Mouse (Mus musculus) kidney, embryonic 15.5 days (tissue): ENCODE measurements around the gene G430095P16Rik. TPM values are rescaled to one million over a fixed set of nuclear protein-coding genes. Genes with fewer than 3 reads are reported as not detected.

ENCODE experiments used
- ATAC-seq: fragments of 200-750 bp; cut with Nextera tagmentation; replicated peaks from 2 replicates; pipeline ENCODE4 v1.8.0; 2017; ENCODE audit warnings: moderate TSS enrichment; ENCODE audit not compliant: low FRiP score
- H3K27ac ChIP-seq: fragments of 300-500 bp; sonication (generic); 2 replicates; pipeline ENCODE4 v1.5.1; 2015; ENCODE audit warnings: mild to moderate bottlenecking, inconsistent platforms
- H3K27me3 ChIP-seq: fragments of 300-500 bp; sonication (generic); 2 replicates; pipeline ENCODE4 v1.6.1; 2015; ENCODE audit warnings: inconsistent platforms
- H3K36me3 ChIP-seq: fragments of 300-500 bp; sonication (generic); 2 replicates; pipeline ENCODE4 v1.6.1; 2015; ENCODE audit warnings: inconsistent platforms
- H3K4me1 ChIP-seq: fragments of 300-500 bp; sonication (generic); 2 replicates; pipeline ENCODE4 v1.6.1; 2015; ENCODE audit warnings: inconsistent platforms
- H3K4me2 ChIP-seq: fragments of 300-500 bp; sonication (generic); 2 replicates; pipeline ENCODE4 v1.6.1; 2015; ENCODE audit warnings: moderate library complexity, mild to moderate bottlenecking, inconsistent platforms
- H3K4me3 ChIP-seq: fragments of 300-500 bp; sonication (generic); replicated peaks from 2 replicates; pipeline ENCODE4 v1.5.1; 2015; ENCODE audit warnings: mild to moderate bottlenecking, inconsistent platforms
- H3K9ac ChIP-seq: fragments of 300-500 bp; sonication (generic); 2 replicates; pipeline ENCODE4 v1.6.1; 2015; ENCODE audit warnings: mild to moderate bottlenecking, inconsistent platforms
- H3K9me3 ChIP-seq: fragments of 300-500 bp; sonication (generic); replicated peaks from 2 replicates; pipeline ENCODE4 v1.6.1; 2016; ENCODE audit warnings: inconsistent platforms
- WGBS: fragments of 180-500 bp; shearing (Covaris S2); methylation state at CpG from one replicate; pipeline ENCODE4 v1.1.7; 2015; ENCODE audit warnings: mixed read lengths; 5-methylcytosine and 5-hydroxymethylcytosine counted together
- polyA plus RNA-seq: library from polyadenylated mRNA; unstranded; fragments of >200 nt; fragmentation: Nextera tagmentation; extraction: Ambion mirVana; gene quantifications from 2 replicates; pipeline ENCODE4 v1.2.1, GENCODE M21; 2015

G430095P16Rik gene
- polyA plus RNA-seq, 1 experiment from 2014 or later, result 2.3 TPM

DNA sequence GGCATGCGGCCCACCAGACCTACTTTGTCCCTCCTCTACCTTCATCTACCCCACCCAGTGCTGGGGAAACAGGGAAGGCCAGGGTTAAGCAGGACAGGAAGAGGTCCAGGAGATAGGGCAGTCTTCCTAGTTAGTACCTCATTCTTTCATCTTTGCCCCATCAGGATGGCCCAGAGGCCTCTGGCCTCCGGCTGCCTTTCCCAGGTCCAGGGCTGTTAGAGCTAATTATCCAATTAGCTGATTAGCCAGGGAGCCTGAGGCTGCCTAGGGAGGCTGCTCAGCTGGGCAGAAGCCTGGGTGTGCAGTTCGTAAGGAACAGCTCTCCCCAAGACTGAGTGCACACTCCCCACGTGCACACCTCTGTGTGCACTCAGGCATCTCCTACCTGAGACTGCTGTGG is 9.4 kb upstream of the G430095P16Rik start:
- WGBS, result 29% methylated on average over 4 of the region's 4 CpGs
- peaks cover 11% of the 10 kb centered on the region; the same call in 1 of the 2 replicates for H3K36me3 ChIP-seq
- peaks cover 63% of the 10 kb centered on the region for H3K4me1 ChIP-seq
- no peak overlapping the region for H3K4me3 ChIP-seq
- H3K9me3 ChIP-seq, result no peaks in the 10 kb centered on the region
- ATAC-seq, result no peak
- peaks cover 70% of the 10 kb centered on the region for H3K27me3 ChIP-seq
- H3K4me2 ChIP-seq, result peak overlapping the region; percentile 12; the same call in 1 of the 2 replicates
- no peak overlapping the region for H3K9ac ChIP-seq
- H3K27ac ChIP-seq, result peak overlapping the region; percentile 90

DNA sequence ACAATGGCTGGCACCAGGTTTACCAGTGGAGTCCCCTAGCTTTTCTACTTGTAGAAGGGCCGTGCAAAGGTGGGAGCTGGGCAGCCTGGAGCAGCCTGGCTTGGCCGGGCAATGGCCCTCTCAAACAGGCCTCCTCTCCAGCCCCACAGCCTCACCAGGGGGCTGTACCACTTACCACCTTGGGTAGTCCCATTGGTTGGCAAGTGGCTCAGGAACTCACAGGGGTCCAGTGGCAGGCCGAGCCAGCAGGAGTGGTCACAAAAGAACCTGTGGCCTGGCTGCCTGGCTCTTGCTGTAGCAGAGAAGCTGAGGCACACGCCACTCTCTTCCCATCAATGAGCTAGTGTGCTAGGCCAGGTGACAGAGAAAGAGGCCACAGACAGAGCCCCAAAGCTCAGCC is 8.6 kb upstream of the G430095P16Rik start:
- Histone ChIP-seq H3K9ac (no peak overlapping the region), H3K36me3 (peaks cover 11% of the 10 kb centered on the region; the same call in 1 of the 2 replicates), H3K9me3 (no peaks in the 10 kb centered on the region), H3K27ac (peak overlapping the region; percentile 90), H3K27me3 (peaks cover 71% of the 10 kb centered on the region), H3K4me3 (no peak overlapping the region), H3K4me1 (peaks cover 56% of the 10 kb centered on the region), H3K4me2 (no peak overlapping the region)
- no peak for ATAC-seq
- WGBS, result 63% methylated on average over 4 of the region's 4 CpGs

DNA sequence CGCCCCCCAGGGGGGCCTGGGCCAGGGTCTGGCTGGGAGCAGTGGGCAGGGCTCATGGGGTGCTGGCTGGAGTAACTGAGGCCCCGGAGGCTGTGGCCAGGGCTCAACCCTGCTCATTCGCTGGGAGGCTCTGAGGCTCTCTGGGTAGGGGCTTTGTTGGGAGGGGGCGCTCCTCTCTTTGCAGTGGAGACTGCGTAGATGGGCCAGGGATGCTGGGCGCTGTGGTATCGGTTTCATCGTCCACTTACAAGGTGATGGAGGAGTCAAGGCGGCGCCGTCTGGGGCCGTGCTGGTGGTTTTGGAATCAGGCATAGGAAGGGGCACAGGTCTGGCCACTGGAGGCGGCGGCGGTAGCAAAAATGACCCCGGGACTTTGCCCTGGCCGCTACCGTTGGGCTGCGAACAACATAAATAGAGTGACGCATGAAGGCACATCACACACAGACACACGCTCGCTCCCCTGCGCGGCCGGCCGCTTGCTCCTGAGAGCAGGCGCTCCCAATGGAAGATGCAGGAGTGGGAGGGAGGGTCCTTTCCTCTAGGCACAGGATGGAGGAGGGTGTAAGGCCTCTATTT is 6.8 kb upstream of the G430095P16Rik start:
- 0 out of 2 replicates have a peak, but pooled peaks have one; percentile 3 for ATAC-seq
- H3K4me3 ChIP-seq, result 0 out of 2 replicates have a peak overlapping the region, but pooled peaks have one; percentile 9
- H3K27ac ChIP-seq, result no peak overlapping the region
- H3K27me3 ChIP-seq, result peaks cover 73% of the 10 kb centered on the region
- 12% methylated on average over 27 of the region's 27 CpGs for WGBS
- peak overlapping the region; percentile 22 for H3K4me2 ChIP-seq
- H3K9ac ChIP-seq, result no peak overlapping the region
- H3K9me3 ChIP-seq, result no peaks in the 10 kb centered on the region
- peaks cover 48% of the 10 kb centered on the region for H3K4me1 ChIP-seq
- peaks cover 16% of the 10 kb centered on the region; the same call in 1 of the 2 replicates for H3K36me3 ChIP-seq

DNA sequence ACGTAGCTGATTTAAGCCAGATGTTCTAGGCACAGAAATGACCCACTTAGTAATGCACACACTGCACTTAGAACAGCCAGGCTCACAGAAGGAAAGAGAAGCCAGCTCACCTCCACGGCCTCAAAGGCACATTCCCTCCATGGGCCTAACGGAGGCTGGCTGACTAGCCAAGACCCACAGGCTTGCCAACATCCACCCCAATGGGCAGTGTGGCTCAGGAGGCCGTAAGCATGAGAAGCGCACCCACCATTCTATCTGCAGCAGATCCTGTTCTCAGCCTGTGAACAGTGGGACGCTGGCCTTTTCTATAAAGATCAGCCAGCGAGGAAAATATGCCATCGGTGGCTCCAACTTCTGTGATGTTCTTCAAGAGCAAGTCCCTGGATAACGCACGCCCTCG is 6.0 kb upstream of the G430095P16Rik start:
- Histone ChIP-seq H3K27ac (no peak overlapping the region), H3K9me3 (no peaks in the 10 kb centered on the region), H3K36me3 (peaks cover 16% of the 10 kb centered on the region; the same call in 1 of the 2 replicates), H3K27me3 (peaks cover 69% of the 10 kb centered on the region), H3K4me3 (no peak overlapping the region), H3K4me2 (no peak overlapping the region), H3K4me1 (peaks cover 47% of the 10 kb centered on the region), H3K9ac (no peak overlapping the region)
- ATAC-seq, result no peak
- WGBS, result 90% methylated on average over 11 of the region's 11 CpGs

DNA sequence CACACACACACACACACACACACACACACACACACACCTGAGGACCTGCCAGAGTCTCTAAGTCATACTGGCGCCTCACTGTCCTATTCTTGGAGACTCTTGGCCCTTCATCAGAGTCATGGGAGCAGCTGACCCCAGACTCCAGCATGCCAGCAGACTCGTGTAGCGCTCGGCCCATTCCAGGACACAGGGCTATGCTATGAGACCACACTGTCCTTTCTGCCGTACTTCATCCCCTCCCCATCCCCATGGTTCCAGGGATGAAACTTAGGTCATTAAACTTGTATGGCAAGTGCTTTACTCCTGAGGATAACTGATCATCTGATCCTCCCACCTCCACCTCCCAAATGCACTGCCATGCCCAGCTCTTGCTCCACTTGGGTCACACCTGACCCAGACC is 4.3 kb upstream of the G430095P16Rik start:
- no peak overlapping the region for H3K9ac ChIP-seq
- peaks cover 16% of the 10 kb centered on the region; the same call in 1 of the 2 replicates for H3K36me3 ChIP-seq
- no peak overlapping the region for H3K4me3 ChIP-seq
- no peak overlapping the region for H3K4me2 ChIP-seq
- no peaks in the 10 kb centered on the region for H3K9me3 ChIP-seq
- peaks cover 47% of the 10 kb centered on the region for H3K4me1 ChIP-seq
- no peak for ATAC-seq
- WGBS, result 78% methylated on average over 5 of the region's 5 CpGs
- H3K27me3 ChIP-seq, result peaks cover 62% of the 10 kb centered on the region
- H3K27ac ChIP-seq, result no peak overlapping the region

DNA sequence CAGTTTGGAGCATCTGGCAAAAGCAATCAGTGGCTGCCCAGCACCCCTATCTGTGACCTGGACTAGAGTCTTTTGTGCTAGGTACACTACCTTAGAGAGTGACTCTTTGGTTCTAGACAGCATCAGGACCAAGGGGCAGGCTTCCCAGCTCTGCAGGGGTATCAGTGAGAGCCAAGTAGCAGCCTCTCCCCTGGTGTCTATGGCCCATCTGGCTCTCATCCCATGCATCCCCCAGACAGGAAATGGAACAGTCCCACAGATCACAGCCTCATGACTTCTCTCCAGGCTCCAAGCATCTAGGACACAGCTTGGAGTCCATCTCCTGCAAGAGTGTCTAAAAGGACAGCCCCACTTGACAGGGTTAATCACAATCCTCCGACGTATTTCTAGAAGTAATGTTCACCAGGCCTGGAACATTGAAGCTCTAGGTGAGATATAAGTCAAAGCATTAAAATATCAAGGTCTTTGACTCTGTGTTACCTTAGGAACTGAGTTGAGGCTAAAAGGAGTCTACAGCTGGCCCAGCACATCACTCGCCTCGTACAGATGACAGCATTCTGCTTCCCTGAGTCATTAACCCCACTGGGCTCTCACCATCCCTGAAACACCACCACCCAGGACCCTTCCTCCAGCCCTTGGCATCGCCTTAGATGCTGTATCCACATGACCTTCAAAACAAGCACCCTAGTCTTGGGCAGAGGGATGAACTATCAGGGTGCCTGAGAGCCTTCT is 3.7 kb upstream of the G430095P16Rik start:
- no peak overlapping the region for H3K4me2 ChIP-seq
- no peak for ATAC-seq
- no peak overlapping the region for H3K4me3 ChIP-seq
- no peaks in the 10 kb centered on the region for H3K9me3 ChIP-seq
- H3K27ac ChIP-seq, result no peak overlapping the region
- 81% methylated on average over 5 of the region's 5 CpGs for WGBS
- peaks cover 16% of the 10 kb centered on the region; the same call in 1 of the 2 replicates for H3K36me3 ChIP-seq
- H3K27me3 ChIP-seq, result peaks cover 56% of the 10 kb centered on the region
- H3K4me1 ChIP-seq, result peaks cover 47% of the 10 kb centered on the region
- H3K9ac ChIP-seq, result no peak overlapping the region

DNA sequence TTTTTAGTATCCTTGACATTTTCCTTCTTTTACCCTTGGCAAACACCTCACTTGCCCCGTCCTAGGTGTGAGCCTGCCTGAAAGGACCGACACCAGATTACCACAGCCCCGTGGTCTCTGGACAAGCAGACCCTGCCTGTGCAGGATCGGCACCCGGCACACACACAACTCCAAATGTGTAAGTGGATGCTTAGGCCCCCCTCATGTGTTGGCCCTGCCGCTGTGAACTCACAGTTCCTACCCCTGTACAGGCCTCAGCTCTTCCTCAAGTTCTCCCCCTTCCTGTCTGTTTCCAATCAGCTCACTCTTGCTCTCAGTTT is 317 bp upstream of the G430095P16Rik start:
- no peak for ATAC-seq
- no peak overlapping the region for H3K9ac ChIP-seq

DNA sequence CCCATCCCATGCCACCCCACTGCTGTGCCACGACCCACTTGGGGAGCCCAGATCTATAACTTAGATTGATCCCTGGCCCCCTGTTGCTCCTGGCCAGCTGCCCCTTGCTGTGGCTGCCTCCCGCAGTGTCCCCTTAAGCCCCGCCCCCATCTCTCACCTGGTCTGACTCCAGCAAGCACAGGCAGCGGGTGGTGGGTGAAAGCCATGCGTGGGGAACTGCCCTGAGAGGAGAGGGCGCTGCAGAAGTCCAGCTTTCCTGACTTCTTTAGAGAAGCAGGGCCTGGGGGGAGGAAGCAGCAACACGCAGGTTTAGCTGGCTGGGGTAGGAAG is 729 bp downstream of the G430095P16Rik start:
- WGBS, result 24% methylated on average over 7 of the region's 7 CpGs
- peaks cover 21% of the 10 kb centered on the region for H3K27me3 ChIP-seq
- H3K4me2 ChIP-seq, result peak overlapping the region; percentile 29
- H3K27ac ChIP-seq, result peak overlapping the region; percentile 87
- H3K4me3 ChIP-seq, result no peak overlapping the region
- peaks cover 20% of the 10 kb centered on the region for H3K36me3 ChIP-seq
- H3K9ac ChIP-seq, result peak overlapping the region; percentile 27; the same call in 1 of the 2 replicates
- no peaks in the 10 kb centered on the region for H3K9me3 ChIP-seq
- peaks cover 68% of the 10 kb centered on the region for H3K4me1 ChIP-seq
- no peak for ATAC-seq

More for the DNA sequence above, 317 bp upstream of the G430095P16Rik start:
- H3K4me1 ChIP-seq, result peaks cover 58% of the 10 kb centered on the region
- H3K27me3 ChIP-seq, result peaks cover 29% of the 10 kb centered on the region
- WGBS, result 69% methylated on average over 6 of the region's 6 CpGs
- peak overlapping the region; percentile 87 for H3K27ac ChIP-seq
- H3K36me3 ChIP-seq, result peaks cover 22% of the 10 kb centered on the region
- peak overlapping the region; percentile 29 for H3K4me2 ChIP-seq
- no peak overlapping the region for H3K4me3 ChIP-seq
- no peaks in the 10 kb centered on the region for H3K9me3 ChIP-seq

DNA sequence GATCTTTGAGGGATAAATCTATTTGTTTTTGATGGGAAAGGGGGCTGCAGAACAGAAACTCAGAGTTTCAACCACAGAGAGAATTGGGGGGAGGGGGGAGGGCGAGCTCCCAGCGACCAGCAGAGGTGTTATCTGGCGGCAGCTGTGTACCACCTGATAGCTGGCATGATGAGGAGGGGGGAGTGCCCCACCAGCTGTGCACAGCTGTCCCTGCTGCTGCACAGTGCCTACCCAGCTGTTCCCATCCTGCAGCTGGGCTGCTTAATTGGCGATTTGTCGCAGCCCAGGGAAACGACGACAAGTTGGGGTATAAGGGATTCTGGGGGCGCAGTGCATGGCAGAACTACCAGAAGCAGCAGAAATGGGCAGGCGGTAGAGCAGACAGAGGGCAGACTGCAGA is 1.9 kb downstream of the G430095P16Rik start:
- WGBS, result 53% methylated on average over 9 of the region's 9 CpGs
- Histone ChIP-seq H3K4me2 (no peak overlapping the region), H3K9ac (no peak overlapping the region), H3K9me3 (no peaks in the 10 kb centered on the region), H3K27me3 (peaks cover 11% of the 10 kb centered on the region; the same call in 1 of the 2 replicates), H3K36me3 (peaks cover 19% of the 10 kb centered on the region), H3K4me3 (no peak overlapping the region), H3K4me1 (peaks cover 73% of the 10 kb centered on the region), H3K27ac (0 out of 2 replicates have a peak overlapping the region, but pooled peaks have one; percentile 87)
- ATAC-seq, result no peak

DNA sequence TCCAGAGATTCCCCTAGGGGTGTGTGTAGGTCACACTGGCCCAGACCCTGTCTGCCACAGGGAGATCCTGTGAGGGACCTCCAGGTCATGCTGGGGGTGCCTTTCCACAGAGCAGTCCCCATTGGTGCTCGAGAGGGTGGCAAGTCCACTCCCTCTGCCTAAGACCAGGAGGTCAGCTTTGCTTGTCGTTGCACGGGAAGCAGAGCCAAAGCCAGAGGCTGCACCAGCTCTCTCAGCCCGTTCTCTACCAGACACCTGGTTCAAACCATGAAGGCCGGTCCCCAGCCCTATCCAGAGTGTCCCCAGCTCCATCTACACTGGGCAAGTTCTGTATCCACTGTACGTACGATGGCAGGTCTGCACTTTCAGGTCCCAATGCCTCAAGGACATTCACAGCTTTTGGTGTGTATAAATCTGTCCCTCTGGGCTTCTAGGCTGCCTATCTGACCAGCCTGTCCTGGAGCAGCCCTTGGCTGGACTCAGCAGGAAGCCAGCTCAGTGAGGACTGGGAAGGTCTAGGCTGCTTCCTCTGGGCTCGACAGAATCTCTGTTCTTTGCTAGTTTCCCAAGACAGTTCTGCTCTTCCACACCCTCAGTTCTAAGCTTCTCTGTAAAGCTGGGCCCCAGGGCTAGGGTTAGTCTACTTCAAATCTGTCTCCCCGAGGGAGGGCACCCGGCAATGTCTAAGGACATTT is 2.6 kb downstream of the G430095P16Rik start:
- Histone ChIP-seq H3K9me3 (no peaks in the 10 kb centered on the region), H3K27ac (peak overlapping the region; percentile 29; the same call in 1 of the 2 replicates), H3K9ac (no peak overlapping the region), H3K4me1 (peaks cover 79% of the 10 kb centered on the region), H3K36me3 (peaks cover 16% of the 10 kb centered on the region), H3K4me2 (no peak overlapping the region), H3K27me3 (0 out of 2 replicates have a peak, but pooled peaks cover 6% of the 10 kb centered on the region), H3K4me3 (no peak overlapping the region)
- no peak for ATAC-seq
- 43% methylated on average over 10 of the region's 10 CpGs for WGBS

DNA sequence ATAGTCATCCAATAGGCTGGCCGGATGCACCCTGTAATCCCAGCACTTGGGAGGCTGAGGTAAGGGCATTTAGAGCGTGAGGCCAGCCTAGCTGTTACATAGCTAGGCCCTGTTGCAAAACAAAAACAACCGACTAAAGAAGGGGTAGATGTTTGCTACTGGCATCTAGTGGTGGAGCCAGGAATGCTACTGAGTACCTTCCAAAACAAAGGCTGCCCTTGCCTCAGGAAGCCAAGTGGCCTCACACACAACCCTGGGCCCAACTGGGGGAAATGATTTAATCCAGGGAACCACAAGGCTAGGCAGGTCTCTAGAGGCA is 3.1 kb downstream of the G430095P16Rik start:
- Histone ChIP-seq H3K36me3 (peaks cover 16% of the 10 kb centered on the region), H3K27me3 (0 out of 2 replicates have a peak, but pooled peaks cover under 1% of the 10 kb centered on the region), H3K9ac (no peak overlapping the region), H3K9me3 (no peaks in the 10 kb centered on the region), H3K4me3 (no peak overlapping the region), H3K4me2 (no peak overlapping the region), H3K4me1 (peaks cover 84% of the 10 kb centered on the region), H3K27ac (peak overlapping the region; percentile 29; the same call in 1 of the 2 replicates)
- no peak for ATAC-seq
- 17% methylated on average over 3 of the region's 3 CpGs for WGBS

DNA sequence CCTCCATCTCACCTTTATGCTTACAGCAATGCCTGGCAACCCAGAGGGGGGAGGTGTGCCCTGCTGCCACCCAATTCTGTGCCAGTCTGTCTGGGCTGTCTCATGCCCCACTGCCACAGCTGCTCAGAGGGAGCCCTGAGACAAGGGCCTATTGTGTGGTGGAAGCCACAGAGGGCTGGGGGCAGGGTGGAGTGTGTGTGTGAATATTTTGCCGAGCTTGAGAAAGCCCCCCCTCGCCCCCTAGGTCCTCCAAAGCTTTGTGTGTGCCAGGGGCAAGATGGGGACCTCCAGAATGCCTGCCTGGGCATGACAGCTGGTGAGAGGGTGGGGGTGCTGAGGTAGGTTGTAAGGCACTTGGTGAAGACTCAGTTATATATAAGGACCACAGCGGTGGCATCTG is 5.7 kb downstream of the G430095P16Rik start:
- 67% methylated on average over 3 of the region's 3 CpGs for WGBS
- no peak overlapping the region for H3K4me2 ChIP-seq
- ATAC-seq, result no peak
- no peak overlapping the region for H3K4me3 ChIP-seq
- peaks cover 86% of the 10 kb centered on the region for H3K4me1 ChIP-seq
- H3K36me3 ChIP-seq, result peaks cover 16% of the 10 kb centered on the region
- H3K9ac ChIP-seq, result no peak overlapping the region
- 0 out of 2 replicates have a peak, but pooled peaks cover 7% of the 10 kb centered on the region for H3K27me3 ChIP-seq
- H3K9me3 ChIP-seq, result no peaks in the 10 kb centered on the region
- H3K27ac ChIP-seq, result no peak overlapping the region
